Mouse (Mus musculus): ENCODE results near the gene Snurf.

Gene Snurf

DNA sequence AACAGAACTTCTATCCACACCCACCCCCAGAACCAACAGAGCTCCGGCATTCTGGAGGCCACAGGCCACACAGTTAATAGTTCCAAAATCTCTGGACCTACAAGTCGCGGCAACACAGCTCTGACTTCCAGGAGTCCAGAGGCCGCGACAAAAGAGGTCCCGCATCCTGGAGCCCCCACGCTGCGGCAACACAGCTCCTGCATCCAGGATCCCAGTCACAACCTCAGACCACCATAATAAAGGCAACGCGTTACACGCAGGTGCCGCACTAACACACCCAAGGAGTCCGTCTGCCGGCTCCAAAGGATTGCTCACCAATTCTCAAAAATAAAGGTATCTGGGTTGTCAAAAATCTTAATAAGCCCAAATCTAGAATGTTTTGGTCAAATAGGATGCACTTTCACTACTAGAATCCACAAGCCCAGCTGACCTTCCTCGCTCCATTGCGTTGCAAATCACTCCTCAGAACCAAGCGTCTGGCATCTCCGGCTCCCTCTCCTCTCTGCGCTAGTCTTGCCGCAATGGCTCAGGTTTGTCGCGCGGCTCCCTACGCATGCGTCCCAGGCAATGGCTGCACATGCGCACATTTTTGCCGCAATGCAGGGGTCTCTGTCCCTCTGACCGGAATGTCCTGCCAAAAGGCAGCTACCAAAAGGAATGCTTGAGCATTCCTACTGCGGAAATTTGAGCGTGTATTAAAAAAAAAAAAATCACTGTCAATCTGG is at the start of gene Snurf, which contains the start of gene Gm38393:
Gene Snurf, minus strand, starts transcription at position 444 of the 725 bp plus-strand sequence.
Gene Gm38393, minus strand, starts transcription at position 459 of the 725 bp plus-strand sequence.
- DNase-seq (ENCODE audit: low read depth in 1 of 2, low spot score in 2 of 2) = no peak

GRCm38 (mm10) chr7:60047481-60048201 is 42.8 kb upstream of the Snurf start:
- no peak for DNase-seq (ENCODE audit: low read depth in 1 of 2, low spot score in 2 of 2)

DNA sequence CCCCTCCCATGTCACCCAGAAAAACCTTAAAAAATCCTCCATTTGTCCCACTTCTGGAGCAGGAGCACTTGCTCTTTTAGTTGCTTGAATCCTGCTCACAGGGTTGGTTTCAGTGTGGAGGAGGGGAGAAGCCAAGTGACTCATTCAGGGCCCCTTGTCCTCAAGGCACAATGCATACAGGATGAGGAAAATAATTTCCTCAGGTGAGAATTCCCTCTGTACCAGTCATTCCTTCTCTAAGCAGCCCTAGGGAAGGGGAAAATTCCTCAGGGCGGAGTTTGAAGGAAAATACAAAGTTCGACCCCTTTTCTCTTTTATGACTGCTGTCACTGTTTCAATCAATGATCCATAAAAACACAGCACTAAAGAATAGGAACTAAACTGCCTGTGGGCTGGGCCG is 8.3 kb upstream of the Snurf start:
- DNase-seq (ENCODE audit: low read depth in 1 of 2, low spot score in 2 of 2) = no peak

GRCm38 (mm10) chr7:60007727-60008360 is 3.0 kb upstream of the Snurf start:
- DNase-seq (ENCODE audit: low read depth in 1 of 2, low spot score in 2 of 2) = no peak

DNA sequence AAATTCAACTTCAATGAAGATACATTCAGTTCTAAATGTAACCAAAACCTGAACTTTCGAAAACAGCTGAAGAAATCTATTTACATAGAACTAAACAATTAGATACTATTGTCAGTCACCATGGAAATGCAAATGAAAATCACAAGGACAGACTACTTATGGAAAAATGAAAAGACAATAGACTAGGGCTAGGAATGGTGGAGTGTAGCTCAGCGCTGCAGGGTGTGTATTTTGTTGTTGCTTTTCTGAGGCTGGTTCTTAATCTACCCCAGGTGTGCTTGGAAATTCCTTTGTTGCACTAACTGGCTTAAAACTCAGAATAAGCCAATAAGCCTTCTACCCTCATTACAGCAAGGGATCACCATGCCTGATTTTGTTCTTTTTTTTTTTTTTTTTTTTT is 1.4 kb upstream of the Snurf start:
- DNase-seq (ENCODE audit: low read depth in 1 of 2, low spot score in 2 of 2) = no peak

DNA sequence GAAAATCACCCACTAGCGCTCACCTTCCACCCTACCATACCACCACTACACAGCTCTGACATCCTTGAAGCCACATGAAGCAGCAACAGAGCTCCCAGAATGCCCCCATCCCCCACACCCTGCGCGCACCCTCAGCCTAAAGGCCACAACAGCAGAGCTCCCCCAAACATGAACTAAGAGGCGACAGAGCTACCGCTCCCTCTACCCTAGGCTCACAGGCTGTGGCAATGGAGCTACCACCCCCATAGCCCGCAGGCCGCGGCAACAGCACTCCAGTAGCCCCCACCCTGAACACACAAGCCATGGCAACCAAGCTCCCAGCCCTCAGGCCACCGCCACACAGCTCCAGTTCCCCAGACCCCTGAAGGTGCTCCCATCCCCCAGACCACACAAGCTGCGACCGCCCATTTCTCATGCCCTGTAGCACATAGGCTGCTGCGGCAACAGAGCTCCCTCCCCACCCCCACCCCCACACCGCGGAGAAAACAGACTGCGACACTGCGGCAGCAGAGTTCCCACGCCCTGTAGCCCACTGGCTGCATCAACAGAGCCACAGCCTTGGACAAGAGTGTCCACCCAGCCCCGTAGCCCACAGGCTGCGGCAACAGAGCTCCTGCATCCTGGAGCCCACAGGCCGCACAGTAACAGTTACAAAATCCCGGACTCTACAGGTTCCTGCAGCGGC is 786 bp downstream of the Snurf start:
- no peak for DNase-seq (ENCODE audit: low read depth in 1 of 2, low spot score in 2 of 2)

GRCm38 (mm10) chr7:60003006-60003865 is 1.6 kb downstream of the Snurf start:
- DNase-seq (ENCODE audit: low read depth in 1 of 2, low spot score in 2 of 2) = no peak

- no peak for DNase-seq (ENCODE audit: low read depth in 1 of 2, low spot score in 2 of 2)
These were observed 26.2 kb downstream of the Snurf start for GRCm38 (mm10) chr7:59978646-59979045.

Data from monocyte, adult 2 months (primary cell).